Mouse (Mus musculus): ENCODE data around the gene Lalba. TPM values are rescaled to one million over a fixed set of nuclear protein-coding genes. Genes with fewer than 3 reads are reported as not detected.

The Lalba gene
- polyA plus RNA-seq, 1 experiment from 2014 or later = not detected

- Histone ChIP-seq H3K9ac (ENCODE audit: low read length) (no peak overlapping the region), H3K4me3 (ENCODE audit: low read depth, low read length) (no peak overlapping the region), H3K9me3 (ENCODE audit: control insufficient read depth, low read length) (no peaks in the 10 kb centered on the region), H3K27me3 (ENCODE audit: control insufficient read depth, insufficient read depth, low read length) (no peaks in the 10 kb centered on the region), H3K36me3 (ENCODE audit: control insufficient read depth, insufficient read depth, low read length) (no peaks in the 10 kb centered on the region), H3K27ac (ENCODE audit: low read depth, low read length) (no peak overlapping the region), H3K4me1 (ENCODE audit: control insufficient read depth, insufficient read depth, low read length) (no peaks in the 10 kb centered on the region), H3K4me2 (no peak overlapping the region)
- WGBS = 15% methylated on average over 18 of the region's 18 CpGs
- peak; percentile 96 for DNase-seq (ENCODE audit: low spot score, missing footprints)
- ATAC-seq (ENCODE audit: low FRiP score) = no peak
These were observed 22.0 kb upstream of the Lalba start for GRCm38 (mm10) chr15:98504514-98504913.

- no peaks in the 10 kb centered on the region for H3K27me3 ChIP-seq (ENCODE audit: control insufficient read depth, insufficient read depth, low read length)
- H3K36me3 ChIP-seq (ENCODE audit: control insufficient read depth, insufficient read depth, low read length) = no peaks in the 10 kb centered on the region
- DNase-seq (ENCODE audit: low spot score, missing footprints) (no peak), ATAC-seq (ENCODE audit: low FRiP score) (no peak)
- H3K4me1 ChIP-seq (ENCODE audit: control insufficient read depth, insufficient read depth, low read length) = no peaks in the 10 kb centered on the region
- no peak overlapping the region for H3K9ac ChIP-seq (ENCODE audit: low read length)
- H3K4me2 ChIP-seq = no peak overlapping the region
- WGBS = 85% methylated on average over 3 of the region's 3 CpGs
- no peak overlapping the region for H3K4me3 ChIP-seq (ENCODE audit: low read depth, low read length)
- H3K27ac ChIP-seq (ENCODE audit: low read depth, low read length) = no peak overlapping the region
- no peaks in the 10 kb centered on the region for H3K9me3 ChIP-seq (ENCODE audit: control insufficient read depth, low read length)
These were observed 20.8 kb upstream of the Lalba start for GRCm38 (mm10) chr15:98503317-98503716.

- H3K9me3 ChIP-seq (ENCODE audit: control insufficient read depth, low read length) = no peaks in the 10 kb centered on the region
- H3K9ac ChIP-seq (ENCODE audit: low read length) = no peak overlapping the region
- 90% methylated on average over 17 of the region's 17 CpGs for WGBS
- ATAC-seq (ENCODE audit: low FRiP score) (no peak), DNase-seq (ENCODE audit: low spot score, missing footprints) (peak; percentile 49)
- H3K4me1 ChIP-seq (ENCODE audit: control insufficient read depth, insufficient read depth, low read length) = no peaks in the 10 kb centered on the region
- no peaks in the 10 kb centered on the region for H3K27me3 ChIP-seq (ENCODE audit: control insufficient read depth, insufficient read depth, low read length)
- no peak overlapping the region for H3K4me2 ChIP-seq
- no peaks in the 10 kb centered on the region for H3K36me3 ChIP-seq (ENCODE audit: control insufficient read depth, insufficient read depth, low read length)
- no peak overlapping the region for H3K27ac ChIP-seq (ENCODE audit: low read depth, low read length)
- no peak overlapping the region for H3K4me3 ChIP-seq (ENCODE audit: low read depth, low read length)
These were observed 15.1 kb upstream of the Lalba start for GRCm38 (mm10) chr15:98497631-98498030.

GRCm38 (mm10) chr15:98492102-98492501 is 9.6 kb upstream of the Lalba start, which contains the start of gene Olfr279:
Olfr279 (plus strand) TSS chr15:98492402.
- ATAC-seq (ENCODE audit: low FRiP score) = no peak
- 62% methylated on average over 4 of the region's 4 CpGs for WGBS
- no peak for DNase-seq (ENCODE audit: low spot score, missing footprints)
- Histone ChIP-seq H3K4me3 (ENCODE audit: low read depth, low read length) (no peak within 1 kb of the TSS), H3K9ac (ENCODE audit: low read length) (no peak within 1 kb of the TSS), H3K27me3 (ENCODE audit: control insufficient read depth, insufficient read depth, low read length) (no peaks in the 10 kb centered on the region), H3K4me1 (ENCODE audit: control insufficient read depth, insufficient read depth, low read length) (no peaks in the 10 kb centered on the region), H3K36me3 (ENCODE audit: control insufficient read depth, insufficient read depth, low read length) (no peaks in the 10 kb centered on the region), H3K27ac (ENCODE audit: low read depth, low read length) (no peak within 1 kb of the TSS), H3K4me2 (no peak within 1 kb of the TSS), H3K9me3 (ENCODE audit: control insufficient read depth, low read length) (no peaks in the 10 kb centered on the region)

DNA sequence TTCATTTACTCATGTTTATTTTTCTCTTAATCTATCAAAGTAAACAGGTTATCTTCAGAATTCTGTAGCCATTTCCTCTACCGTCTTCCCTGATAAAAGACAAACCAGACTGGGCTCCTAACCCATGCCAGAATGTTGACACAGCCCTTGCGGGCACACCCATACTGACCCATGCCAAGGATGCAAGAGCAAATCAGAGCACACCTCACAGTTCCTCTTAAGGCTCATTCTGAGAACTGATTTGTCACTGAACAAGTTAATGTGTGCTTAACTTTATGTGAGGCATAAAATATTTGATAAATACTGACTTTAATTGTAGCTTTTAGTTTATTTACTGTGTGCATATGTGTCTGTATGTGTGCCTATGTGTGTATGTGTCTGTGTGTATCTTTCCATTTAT is 8.8 kb upstream of the Lalba start:
- Histone ChIP-seq H3K4me3 (ENCODE audit: low read depth, low read length) (no peak overlapping the region), H3K4me1 (ENCODE audit: control insufficient read depth, insufficient read depth, low read length) (no peaks in the 10 kb centered on the region), H3K9ac (ENCODE audit: low read length) (no peak overlapping the region), H3K4me2 (no peak overlapping the region), H3K9me3 (ENCODE audit: control insufficient read depth, low read length) (no peaks in the 10 kb centered on the region), H3K27ac (ENCODE audit: low read depth, low read length) (no peak overlapping the region), H3K36me3 (ENCODE audit: control insufficient read depth, insufficient read depth, low read length) (no peaks in the 10 kb centered on the region), H3K27me3 (ENCODE audit: control insufficient read depth, insufficient read depth, low read length) (no peaks in the 10 kb centered on the region)
- 89% methylated on average over 2 of the region's 2 CpGs for WGBS
- DNase-seq (ENCODE audit: low spot score, missing footprints) (no peak), ATAC-seq (ENCODE audit: low FRiP score) (no peak)

- ATAC-seq (ENCODE audit: low FRiP score) = no peak
- no peak for DNase-seq (ENCODE audit: low spot score, missing footprints)
- no peaks in the 10 kb centered on the region for H3K9me3 ChIP-seq (ENCODE audit: control insufficient read depth, low read length)
- no peak overlapping the region for H3K9ac ChIP-seq (ENCODE audit: low read length)
- H3K4me2 ChIP-seq = no peak overlapping the region
- H3K36me3 ChIP-seq (ENCODE audit: control insufficient read depth, insufficient read depth, low read length) = no peaks in the 10 kb centered on the region
- H3K27ac ChIP-seq (ENCODE audit: low read depth, low read length) = no peak overlapping the region
- no peaks in the 10 kb centered on the region for H3K4me1 ChIP-seq (ENCODE audit: control insufficient read depth, insufficient read depth, low read length)
- H3K4me3 ChIP-seq (ENCODE audit: low read depth, low read length) = no peak overlapping the region
- 94% methylated on average over 8 of the region's 8 CpGs for WGBS
- no peaks in the 10 kb centered on the region for H3K27me3 ChIP-seq (ENCODE audit: control insufficient read depth, insufficient read depth, low read length)
These were observed 4.0 kb upstream of the Lalba start for GRCm38 (mm10) chr15:98486433-98487021.

- no peaks in the 10 kb centered on the region for H3K27me3 ChIP-seq (ENCODE audit: control insufficient read depth, insufficient read depth, low read length)
- 82% methylated on average over 18 of the region's 18 CpGs for WGBS
- no peak overlapping the region for H3K4me3 ChIP-seq (ENCODE audit: low read depth, low read length)
- H3K36me3 ChIP-seq (ENCODE audit: control insufficient read depth, insufficient read depth, low read length) = no peaks in the 10 kb centered on the region
- ATAC-seq (ENCODE audit: low FRiP score) (no peak), DNase-seq (ENCODE audit: low spot score, missing footprints) (no peak)
- H3K9me3 ChIP-seq (ENCODE audit: control insufficient read depth, low read length) = no peaks in the 10 kb centered on the region
- no peak overlapping the region for H3K4me2 ChIP-seq
- no peaks in the 10 kb centered on the region for H3K4me1 ChIP-seq (ENCODE audit: control insufficient read depth, insufficient read depth, low read length)
- no peak overlapping the region for H3K27ac ChIP-seq (ENCODE audit: low read depth, low read length)
- no peak overlapping the region for H3K9ac ChIP-seq (ENCODE audit: low read length)
These were observed 1.7 kb upstream of the Lalba start for GRCm38 (mm10) chr15:98483907-98484886.

DNA sequence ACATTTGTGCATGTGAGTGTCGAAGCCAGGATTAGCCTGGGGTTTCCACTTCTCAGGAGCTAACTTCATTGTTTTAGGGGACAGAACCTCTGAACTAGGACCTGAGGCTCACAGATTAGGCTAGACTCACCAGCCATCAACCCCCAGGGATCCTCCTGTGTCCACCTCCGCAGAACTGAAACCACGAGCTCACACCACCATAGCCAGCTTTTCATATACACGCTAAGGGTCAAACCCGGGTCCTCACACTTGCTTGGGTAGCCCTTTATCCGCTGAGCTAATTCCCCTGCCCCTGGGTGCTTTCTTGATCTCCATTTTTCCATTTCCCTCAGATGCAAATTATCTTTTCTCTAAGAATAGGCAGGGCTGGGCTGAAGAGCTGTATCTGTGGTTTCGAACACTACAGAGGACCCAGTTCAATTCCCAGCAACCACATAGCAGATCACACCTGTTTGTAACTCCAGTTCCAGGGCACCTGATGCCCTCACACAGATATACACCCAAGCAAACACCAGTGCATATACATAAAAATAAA is 2.9 kb downstream of the Lalba start:
- Histone ChIP-seq H3K4me3 (ENCODE audit: low read depth, low read length) (no peak overlapping the region), H3K4me2 (no peak overlapping the region), H3K4me1 (ENCODE audit: control insufficient read depth, insufficient read depth, low read length) (no peaks in the 10 kb centered on the region), H3K9me3 (ENCODE audit: control insufficient read depth, low read length) (no peaks in the 10 kb centered on the region), H3K36me3 (ENCODE audit: control insufficient read depth, insufficient read depth, low read length) (no peaks in the 10 kb centered on the region), H3K27me3 (ENCODE audit: control insufficient read depth, insufficient read depth, low read length) (no peaks in the 10 kb centered on the region), H3K9ac (ENCODE audit: low read length) (no peak overlapping the region), H3K27ac (ENCODE audit: low read depth, low read length) (no peak overlapping the region)
- ATAC-seq (ENCODE audit: low FRiP score) (no peak), DNase-seq (ENCODE audit: low spot score, missing footprints) (no peak)
- WGBS = 71% methylated on average over 7 of the region's 7 CpGs

DNA sequence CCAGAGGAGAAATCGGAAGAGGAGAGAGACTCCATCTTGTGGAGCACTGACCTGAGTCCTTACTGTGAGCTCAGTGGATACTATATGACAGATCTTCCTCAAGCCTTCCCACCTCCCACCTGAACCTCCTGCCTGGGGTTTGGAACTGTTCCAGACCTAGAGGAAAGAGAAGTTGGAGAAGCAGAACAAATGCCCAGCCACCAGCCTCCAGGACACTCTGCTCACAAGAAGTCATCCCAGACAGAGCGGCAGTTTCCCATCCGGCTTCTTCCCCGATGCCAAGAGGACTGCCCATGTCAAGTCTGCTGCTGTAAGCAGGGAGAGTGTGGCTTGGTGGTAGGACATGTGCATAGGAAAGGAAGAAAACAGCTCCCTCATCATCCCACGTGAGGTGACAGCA is 6.2 kb downstream of the Lalba start:
- H3K4me1 ChIP-seq (ENCODE audit: control insufficient read depth, insufficient read depth, low read length) = no peaks in the 10 kb centered on the region
- H3K4me3 ChIP-seq (ENCODE audit: low read depth, low read length) = no peak overlapping the region
- H3K27me3 ChIP-seq (ENCODE audit: control insufficient read depth, insufficient read depth, low read length) = no peaks in the 10 kb centered on the region
- DNase-seq (ENCODE audit: low spot score, missing footprints) = no peak
- no peak for ATAC-seq (ENCODE audit: low FRiP score)
- no peak overlapping the region for H3K27ac ChIP-seq (ENCODE audit: low read depth, low read length)
- H3K9me3 ChIP-seq (ENCODE audit: control insufficient read depth, low read length) = no peaks in the 10 kb centered on the region
- no peaks in the 10 kb centered on the region for H3K36me3 ChIP-seq (ENCODE audit: control insufficient read depth, insufficient read depth, low read length)
- no peak overlapping the region for H3K4me2 ChIP-seq
- H3K9ac ChIP-seq (ENCODE audit: low read length) = no peak overlapping the region
- WGBS = 75% methylated on average over 5 of the region's 5 CpGs

Measured in midbrain, embryonic 11.5 days (tissue).